In the genomic region with DNA sequence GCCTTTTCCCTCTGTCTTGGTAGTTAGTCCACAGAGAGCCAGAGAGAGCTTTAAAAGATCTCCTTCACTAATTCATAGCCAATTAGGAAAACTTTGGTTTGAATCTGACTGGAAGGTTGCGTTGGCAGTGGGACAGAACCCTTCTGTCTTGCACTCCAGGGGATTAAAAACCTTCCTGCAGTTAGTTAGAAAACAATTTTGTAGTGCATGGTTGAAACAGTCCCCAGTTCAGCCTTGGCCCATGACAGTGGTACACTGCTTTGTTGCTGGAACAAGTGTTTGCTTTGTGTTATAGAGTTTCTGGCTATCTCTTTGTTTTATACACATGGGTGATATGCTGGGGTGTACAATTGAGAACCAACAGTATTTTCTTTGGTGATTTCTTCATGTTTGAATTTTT, we compare ENCODE assay signal across 28 mouse cellular contexts.
A peak's percentile ranks its signal among the peaks of the same experiment; 100 is the strongest.
DNase-seq lines count a peak whose midpoint lies in the region; ATAC-seq and TF ChIP-seq lines count a peak whose summit lies in the region.
"Had no signal": no experiment of that assay in that cellular context is flagged by ENCODE, and none has a peak within 500 bp of the region (broad histone marks: within the 10 kb centered on the region; RNA-seq: fewer than 3 reads in every experiment).

No protein-coding gene starts in this region.

- DNase-seq in embryonic facial prominence, embryonic 14.5 days (ENCODE audit: low spot score) = peak; percentile 45
- DNase-seq in embryonic facial prominence, embryonic 10.5 days (ENCODE audit: low spot score) = no peak
- no peak for DNase-seq in frontal cortex, postnatal 14 days (ENCODE audit: low spot score in 2 of 2)
- DNase-seq in midbrain, embryonic 14.5 days = peak; percentile 17
- DNase-seq in midbrain, embryonic 10.5 days (ENCODE audit: low spot score) = no peak
- DNase-seq in brain, embryonic 14.5 days (ENCODE audit: low read depth) = peak; percentile 81
- DNase-seq: adrenal gland, postnatal 25 days; cerebellum, adult 2 months; cerebellum, postnatal 14 days; heart, postnatal 10 days; kidney, adult 18-20 months; kidney, postnatal 25 days; liver; lung, adult 2 months; lung, postnatal 10 days; right cerebral cortex, postnatal 4 days had no signal

- no peak for TF ChIP-seq POLR2A in brain, embryonic 14.5 days (IDR thresholded peaks at IDR 0.05; ENCODE audit: borderline replicate concordance, extremely low read depth, insufficient read depth, insufficient read length, poor library complexity, severe bottlenecking)

- no peak overlapping the region for H3K9ac ChIP-seq in embryonic facial prominence, embryonic 14.5 days (ENCODE audit: low read depth, low read length)
- no peak overlapping the region for H3K9ac ChIP-seq in midbrain, embryonic 14.5 days (replicated peaks; ENCODE audit: low read length)
- H3K9ac ChIP-seq: heart, embryonic 13.5 days; kidney, embryonic 15.5 days; liver, embryonic 14.5 days; neural tube, embryonic 12.5 days had no signal

- H3K4me3 ChIP-seq in embryonic facial prominence, embryonic 14.5 days (ENCODE audit: low read depth, low read length) = no peak overlapping the region
- H3K4me3 ChIP-seq in embryonic facial prominence, embryonic 10.5 days = no peak overlapping the region
- no peak overlapping the region for H3K4me3 ChIP-seq in midbrain, embryonic 14.5 days (replicated peaks; ENCODE audit: low read depth, low read length)
- no peak overlapping the region for H3K4me3 ChIP-seq in midbrain, embryonic 10.5 days
- H3K4me3 ChIP-seq: heart, embryonic 13.5 days; kidney, embryonic 15.5 days; layer of hippocampus, adult 2 months; myocyte; neural tube, embryonic 12.5 days had no signal

- no peak overlapping the region for H3K4me2 ChIP-seq in embryonic facial prominence, embryonic 14.5 days (ENCODE audit: low read depth, low read length)
- H3K4me2 ChIP-seq in midbrain, embryonic 14.5 days (ENCODE audit: low read length) = no peak overlapping the region
- H3K4me2 ChIP-seq: heart, embryonic 13.5 days; kidney, embryonic 15.5 days; neural tube, embryonic 12.5 days had no signal

- H3K36me3 ChIP-seq in embryonic facial prominence, embryonic 14.5 days (ENCODE audit: control insufficient read depth, insufficient read depth, low read length) = no peaks in the 10 kb centered on the region
- H3K36me3 ChIP-seq in embryonic facial prominence, embryonic 10.5 days (replicated peaks) = no peaks in the 10 kb centered on the region
- H3K36me3 ChIP-seq in midbrain, embryonic 14.5 days (ENCODE audit: control insufficient read depth, insufficient read depth, low read length) = no peaks in the 10 kb centered on the region
- H3K36me3 ChIP-seq in midbrain, embryonic 10.5 days = no peaks in the 10 kb centered on the region
- H3K36me3 ChIP-seq: heart, embryonic 13.5 days; kidney, embryonic 15.5 days; neural tube, embryonic 12.5 days had no signal

- H3K27ac ChIP-seq in embryonic facial prominence, embryonic 14.5 days (replicated peaks; ENCODE audit: low read depth, low read length) = no peak overlapping the region
- H3K27ac ChIP-seq in embryonic facial prominence, embryonic 10.5 days (replicated peaks) = no peak overlapping the region
- H3K27ac ChIP-seq in midbrain, embryonic 14.5 days (replicated peaks; ENCODE audit: low read depth, low read length) = no peak overlapping the region
- no peak overlapping the region for H3K27ac ChIP-seq in midbrain, embryonic 10.5 days (replicated peaks)
- H3K27ac ChIP-seq: heart, embryonic 13.5 days; kidney, embryonic 15.5 days; layer of hippocampus, adult 2 months; liver, embryonic 14.5 days; macrophage; neural tube, embryonic 12.5 days; stomach, postnatal 0 days had no signal

- H3K9me3 ChIP-seq in embryonic facial prominence, embryonic 14.5 days (ENCODE audit: control insufficient read depth, low read length) = 0 out of 2 replicates have a peak, but pooled peaks cover 3% of the 10 kb centered on the region
- H3K9me3 ChIP-seq in embryonic facial prominence, embryonic 10.5 days = no peaks in the 10 kb centered on the region
- H3K9me3 ChIP-seq in midbrain, embryonic 14.5 days (ENCODE audit: control insufficient read depth, low read length) = no peaks in the 10 kb centered on the region
- no peaks in the 10 kb centered on the region for H3K9me3 ChIP-seq in midbrain, embryonic 10.5 days (replicated peaks)
- H3K9me3 ChIP-seq: heart, embryonic 13.5 days; kidney, embryonic 15.5 days; neural tube, embryonic 12.5 days had no signal

- no peaks in the 10 kb centered on the region for H3K4me1 ChIP-seq in embryonic facial prominence, embryonic 14.5 days (ENCODE audit: control insufficient read depth, insufficient read depth, low read length)
- no peaks in the 10 kb centered on the region for H3K4me1 ChIP-seq in embryonic facial prominence, embryonic 10.5 days
- no peaks in the 10 kb centered on the region for H3K4me1 ChIP-seq in midbrain, embryonic 14.5 days (ENCODE audit: control insufficient read depth, insufficient read depth, low read length)
- no peaks in the 10 kb centered on the region for H3K4me1 ChIP-seq in midbrain, embryonic 10.5 days
- H3K4me1 ChIP-seq: heart, embryonic 13.5 days; kidney, embryonic 15.5 days; neural tube, embryonic 12.5 days had no signal

- no peak for TF ChIP-seq CTCF in brain, embryonic 14.5 days (IDR thresholded peaks at IDR 0.05; ENCODE audit: borderline replicate concordance, extremely low read depth, insufficient read depth, insufficient read length)

- 27% methylated on average over 1 of the region's 1 CpGs for WGBS in embryonic facial prominence, embryonic 14.5 days
- whole genome bisulfite sequencing in embryonic facial prominence, embryonic 10.5 days = 53% methylated on average over 1 of the region's 1 CpGs
- WGBS in midbrain, embryonic 14.5 days = 65% methylated on average over 1 of the region's 1 CpGs
- WGBS in midbrain, embryonic 10.5 days = 80% methylated on average over 1 of the region's 1 CpGs

- no peak for ATAC-seq in embryonic facial prominence, embryonic 14.5 days (ENCODE audit: low read depth)
- peak; percentile 44; the same call in 1 of the 2 replicates for ATAC-seq in frontal cortex, adult (ENCODE audit: low TSS enrichment)
- ATAC-seq in midbrain, embryonic 14.5 days (ENCODE audit: low FRiP score, low TSS enrichment) = no peak
- no peak for ATAC-seq in granulocyte monocyte progenitor cell, adult 5-6 weeks (replicated peaks; ENCODE audit: poor library complexity, severe bottlenecking)
- ATAC-seq: hindbrain, embryonic 16.5 days; midbrain, embryonic 16.5 days had no signal

- H3K27me3 ChIP-seq in embryonic facial prominence, embryonic 14.5 days (replicated peaks; ENCODE audit: control insufficient read depth, insufficient read depth, low read length) = no peaks in the 10 kb centered on the region
- no peaks in the 10 kb centered on the region for H3K27me3 ChIP-seq in embryonic facial prominence, embryonic 10.5 days (replicated peaks; ENCODE audit: low read depth, poor library complexity, severe bottlenecking)
- no peaks in the 10 kb centered on the region for H3K27me3 ChIP-seq in midbrain, embryonic 14.5 days (ENCODE audit: control insufficient read depth, insufficient read depth, low read length)
- no peaks in the 10 kb centered on the region for H3K27me3 ChIP-seq in midbrain, embryonic 10.5 days (ENCODE audit: low read depth, poor library complexity, severe bottlenecking)
- H3K27me3 ChIP-seq: heart, embryonic 13.5 days; kidney, embryonic 15.5 days; neural tube, embryonic 12.5 days had no signal

Comparison
In these comparisons a context has a peak if more than half of its experiments do, and no peak if none do; other contexts are left out.
1. DNase-seq: peak in embryonic facial prominence, embryonic 14.5 days (single experiment), midbrain, embryonic 14.5 days (single experiment) and brain, embryonic 14.5 days (single experiment); none in embryonic facial prominence, embryonic 10.5 days (single experiment), frontal cortex, postnatal 14 days (0 of 2) and midbrain, embryonic 10.5 days (single experiment).